In the genomic region with DNA sequence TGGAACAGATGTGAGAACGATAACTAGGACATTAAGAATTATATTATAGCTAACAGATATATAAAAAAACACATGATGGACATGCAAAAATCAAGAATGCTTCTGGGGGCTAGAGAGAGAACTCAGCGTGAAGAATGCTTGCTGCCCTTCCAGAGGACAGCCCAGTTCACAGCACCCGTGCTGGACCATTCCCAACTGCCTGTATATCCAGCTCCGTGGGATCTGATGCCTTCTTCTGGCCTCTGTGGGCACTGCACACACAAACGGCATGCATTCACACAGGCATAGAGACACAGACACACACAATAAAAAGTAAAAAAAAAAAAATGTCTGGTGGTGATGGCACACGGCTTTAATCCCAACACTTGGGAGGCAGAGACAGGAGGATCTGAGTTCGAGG, we compare ENCODE assay signal across 20 mouse cellular contexts. TPM values are rescaled to one million over a fixed set of nuclear protein-coding genes. Genes with fewer than 3 reads are reported as not detected.
DNase-seq lines count a peak whose midpoint lies in the region; ATAC-seq and TF ChIP-seq lines count a peak whose summit lies in the region.
"Had no signal": no experiment of that assay in that cellular context is flagged by ENCODE, and none has a peak within 500 bp of the region (broad histone marks: within the 10 kb centered on the region; RNA-seq: fewer than 3 reads in every experiment).

No protein-coding gene starts in this region.

- H3K27ac ChIP-seq in forebrain, embryonic 14.5 days (ENCODE audit: low read depth, low read length): no peak overlapping the region
- H3K27ac ChIP-seq in forebrain, embryonic 16.5 days (ENCODE audit: low read length): no peak overlapping the region
- H3K27ac ChIP-seq in ES-E14 (ENCODE audit: insufficient read depth, low read depth, low read length, poor library complexity, severe bottlenecking): no peak overlapping the region
- H3K27ac ChIP-seq in hindbrain, embryonic 15.5 days (replicated peaks): peak overlapping the region; percentile 63
- no peak overlapping the region for H3K27ac ChIP-seq in embryonic facial prominence, embryonic 10.5 days (replicated peaks)
- H3K27ac ChIP-seq: limb, embryonic 13.5 days; lung, embryonic 15.5 days had no signal

- no peak for ATAC-seq in forebrain, embryonic 14.5 days
- no peak for ATAC-seq in forebrain, embryonic 16.5 days
- no peak for ATAC-seq in hindbrain, embryonic 15.5 days (ENCODE audit: low FRiP score, low read depth)
- ATAC-seq: intestine, postnatal 0 days had no signal

- peak; percentile 14 for DNase-seq in forebrain, embryonic 14.5 days (ENCODE audit: low spot score)
- DNase-seq in ES-E14 (ENCODE audit: low read depth, low spot score): no peak
- DNase-seq in brain, embryonic 14.5 days (ENCODE audit: low read depth): peak; percentile 47
- DNase-seq in ovary, postnatal 14 days (ENCODE audit: low spot score): no peak
- no peak for DNase-seq in embryonic facial prominence, embryonic 10.5 days (ENCODE audit: low spot score)
- DNase-seq: adrenal gland, postnatal 10 days; cerebellum, adult 11 months; gastrocnemius, postnatal 14 days; heart, postnatal 14 days; kidney, adult 9 months; kidney, postnatal 10 days; thymus, adult 2 months; thymus, postnatal 36 days had no signal

- TF ChIP-seq POLR2A in brain, embryonic 14.5 days (IDR thresholded peaks at IDR 0.05; ENCODE audit: borderline replicate concordance, extremely low read depth, insufficient read depth, insufficient read length, poor library complexity, severe bottlenecking): no peak

- in situ Hi-C loops in ES-E14 (cut with MboI; ENCODE audit: low sequenced_read_pairs in 2 of 2, unreplicated experiment in 2 of 2): no loop called here

- H3K9me3 ChIP-seq in forebrain, embryonic 14.5 days (replicated peaks; ENCODE audit: control insufficient read depth, low read length): no peaks in the 10 kb centered on the region
- H3K9me3 ChIP-seq in forebrain, embryonic 16.5 days (ENCODE audit: control insufficient read depth, low read length): no peaks in the 10 kb centered on the region
- H3K9me3 ChIP-seq in ES-E14 (ENCODE audit: control insufficient read depth, insufficient read depth, low read depth, low read length): no peaks in the 10 kb centered on the region
- no peaks in the 10 kb centered on the region for H3K9me3 ChIP-seq in hindbrain, embryonic 15.5 days
- H3K9me3 ChIP-seq in embryonic facial prominence, embryonic 10.5 days: no peaks in the 10 kb centered on the region
- H3K9me3 ChIP-seq: limb, embryonic 13.5 days; lung, embryonic 15.5 days had no signal

- peak; percentile 15; the same call in 1 of the 2 replicates for TF ChIP-seq CTCF in brain, embryonic 14.5 days (IDR thresholded peaks at IDR 0.05; ENCODE audit: borderline replicate concordance, extremely low read depth, insufficient read depth, insufficient read length)

- peaks cover 13% of the 10 kb centered on the region; the same call in 1 of the 2 replicates for H3K36me3 ChIP-seq in forebrain, embryonic 14.5 days (ENCODE audit: control insufficient read depth, insufficient read depth, low read length)
- H3K36me3 ChIP-seq in forebrain, embryonic 16.5 days (ENCODE audit: control insufficient read depth, insufficient read depth): peaks cover 5% of the 10 kb centered on the region; the same call in 1 of the 2 replicates
- no peaks in the 10 kb centered on the region; the same call in 1 of the 2 replicates for H3K36me3 ChIP-seq in ES-E14 (ENCODE audit: control insufficient read depth, insufficient read depth, low read length, poor library complexity, severe bottlenecking)
- H3K36me3 ChIP-seq in hindbrain, embryonic 15.5 days: peaks cover 1% of the 10 kb centered on the region
- H3K36me3 ChIP-seq in embryonic facial prominence, embryonic 10.5 days (replicated peaks): peaks cover 36% of the 10 kb centered on the region

- no peak overlapping the region for H3K4me2 ChIP-seq in forebrain, embryonic 14.5 days (ENCODE audit: low read length)
- no peak overlapping the region for H3K4me2 ChIP-seq in forebrain, embryonic 16.5 days (ENCODE audit: low read length)
- H3K4me2 ChIP-seq in hindbrain, embryonic 15.5 days: no peak overlapping the region
- H3K4me2 ChIP-seq: limb, embryonic 13.5 days; liver, embryonic 11.5 days; lung, embryonic 15.5 days; midbrain, embryonic 11.5 days had no signal

- no peak overlapping the region for H3K4me3 ChIP-seq in forebrain, embryonic 14.5 days (ENCODE audit: low read depth, low read length)
- H3K4me3 ChIP-seq in forebrain, embryonic 16.5 days (replicated peaks; ENCODE audit: low read length): no peak overlapping the region
- no peak overlapping the region for H3K4me3 ChIP-seq in ES-E14 (ENCODE audit: insufficient read depth in 1 of 2, low read depth in 1 of 2, low read length in 2 of 2, poor library complexity in 1 of 2, severe bottlenecking in 1 of 2)
- no peak overlapping the region for H3K4me3 ChIP-seq in hindbrain, embryonic 15.5 days
- no peak overlapping the region for H3K4me3 ChIP-seq in embryonic facial prominence, embryonic 10.5 days
- H3K4me3 ChIP-seq: limb, embryonic 13.5 days; lung, embryonic 15.5 days had no signal

- WGBS in forebrain, embryonic 14.5 days: 70% methylated on average over 7 of the region's 7 CpGs
- WGBS in forebrain, embryonic 16.5 days: 78% methylated on average over 7 of the region's 7 CpGs
- WGBS in hindbrain, embryonic 15.5 days: 69% methylated on average over 7 of the region's 7 CpGs
- 96% methylated on average over 7 of the region's 7 CpGs for WGBS in embryonic facial prominence, embryonic 10.5 days

- no peaks in the 10 kb centered on the region for H3K27me3 ChIP-seq in forebrain, embryonic 14.5 days (replicated peaks; ENCODE audit: control insufficient read depth, insufficient read depth, low read length)
- H3K27me3 ChIP-seq in forebrain, embryonic 16.5 days (replicated peaks; ENCODE audit: control insufficient read depth, insufficient read depth, low read length): no peaks in the 10 kb centered on the region
- H3K27me3 ChIP-seq in hindbrain, embryonic 15.5 days: no peaks in the 10 kb centered on the region
- H3K27me3 ChIP-seq in embryonic facial prominence, embryonic 10.5 days (replicated peaks; ENCODE audit: low read depth, poor library complexity, severe bottlenecking): no peaks in the 10 kb centered on the region
- H3K27me3 ChIP-seq: limb, embryonic 13.5 days; lung, embryonic 15.5 days had no signal

- H3K9ac ChIP-seq in forebrain, embryonic 14.5 days (ENCODE audit: low read length): no peak overlapping the region
- no peak overlapping the region for H3K9ac ChIP-seq in forebrain, embryonic 16.5 days (replicated peaks; ENCODE audit: low read depth, low read length)
- H3K9ac ChIP-seq in ES-E14 (ENCODE audit: insufficient read depth, low read depth, low read length, poor library complexity, severe bottlenecking): no peak overlapping the region
- no peak overlapping the region for H3K9ac ChIP-seq in hindbrain, embryonic 15.5 days
- H3K9ac ChIP-seq: limb, embryonic 13.5 days; lung, embryonic 15.5 days had no signal

- H3K4me1 ChIP-seq in forebrain, embryonic 14.5 days (ENCODE audit: control insufficient read depth, insufficient read depth, low read length): no peaks in the 10 kb centered on the region; the same call in 1 of the 2 replicates
- H3K4me1 ChIP-seq in forebrain, embryonic 16.5 days (replicated peaks; ENCODE audit: control insufficient read depth, insufficient read depth, low read length): peaks cover 4% of the 10 kb centered on the region
- H3K4me1 ChIP-seq in ES-E14 (ENCODE audit: control insufficient read depth in 2 of 2, insufficient read depth in 2 of 2, low read length in 2 of 2, poor library complexity in 1 of 2): no peaks in the 10 kb centered on the region
- peaks cover 13% of the 10 kb centered on the region for H3K4me1 ChIP-seq in hindbrain, embryonic 15.5 days (replicated peaks)
- H3K4me1 ChIP-seq in embryonic facial prominence, embryonic 10.5 days: peaks cover 11% of the 10 kb centered on the region

TF ChIP-seq in ES-E14, 5 proteins besides CTCF, POLR2A, EP300 and RAD21:
- no peak for TF ChIP-seq CHD2 (IDR thresholded peaks at IDR 0.05; ENCODE audit: low read depth, low read length)
- TF ChIP-seq MAFK (IDR thresholded peaks at IDR 0.05; ENCODE audit: insufficient read depth, low read depth, low read length): no peak
- no peak for TF ChIP-seq ZC3H11A (IDR thresholded peaks at IDR 0.05; ENCODE audit: borderline replicate concordance, low read depth, low read length)
- TF ChIP-seq ZNF384 (IDR thresholded peaks at IDR 0.05; ENCODE audit: low read depth, low read length): 0 out of 2 replicates have a peak, but pooled peaks have one; percentile 32
- TF ChIP-seq HCFC1 (IDR thresholded peaks at IDR 0.05; ENCODE audit: borderline replicate concordance, insufficient read depth, low read length): no peak

RNA-seq across cellular contexts. Expression of a gene that starts 4.5 kb away (rescaled TPM):
- 245 and 262 TPM in 2 replicates for polyA plus RNA-seq in forebrain, embryonic 14.5 days (2014; fragmentation: Nextera tagmentation; extraction: Ambion mirVana)
- polyA plus RNA-seq in forebrain, embryonic 16.5 days (2015; fragmentation: Nextera tagmentation; extraction: Ambion mirVana): 210 and 212 TPM in 2 replicates
- total RNA-seq in ES-E14 (2012; rRNA removed): 69.7 and 88.6 TPM in 2 replicates
- polyA plus RNA-seq in brain, embryonic 14.5 days (2012; rRNA removed): 249 and 331 TPM in 2 replicates
- 182 and 184 TPM in 2 replicates for polyA plus RNA-seq in hindbrain, embryonic 15.5 days (2015; fragmentation: Nextera tagmentation; extraction: Ambion mirVana)
- polyA plus RNA-seq in embryonic facial prominence, embryonic 10.5 days (2016; fragmentation: Nextera tagmentation; extraction: Ambion mirVana): 205 and 207 TPM in 2 replicates

Comparison
In these comparisons a context has a peak if more than half of its experiments do, and no peak if none do; other contexts are left out.
1. DNase-seq: peak in forebrain, embryonic 14.5 days (single experiment) and brain, embryonic 14.5 days (single experiment); none in ES-E14 (single experiment), ovary, postnatal 14 days (single experiment) and embryonic facial prominence, embryonic 10.5 days (single experiment).